Mouse (Mus musculus): ENCODE measurements around the gene Tm6sf2.

- TF ChIP-seq CTCF (IDR thresholded peaks at IDR 0.05; ENCODE audit: borderline replicate concordance, control insufficient read depth, extremely low read depth, insufficient read depth, low read length, poor library complexity) (no peak), POLR2A (IDR thresholded peaks at IDR 0.05; ENCODE audit: control insufficient read depth, extremely low read depth, insufficient read depth, low read length, poor library complexity) (no peak)
Measured at GRCm38 (mm10) chr8:70071836-70072440, 786 bp upstream of the Tm6sf2 start.
